Mouse (Mus musculus): ENCODE measurements around the gene Akna. TPM values are rescaled to one million over a fixed set of nuclear protein-coding genes. Genes with fewer than 3 reads are reported as not detected.
A peak's percentile ranks its signal among the peaks of the same experiment; 100 is the strongest.

Gene Akna
- total and polyA plus RNA-seq, 3 experiments = 6.5 to 37.5 (median 28.0) TPM

- Histone ChIP-seq H3K4me2 (ENCODE audit: insufficient read depth, low read depth, poor library complexity, severe bottlenecking) (peak overlapping the region; percentile 85), H3K36me3 (replicated peaks in 1 of 2; ENCODE audit: control insufficient read depth in 1 of 2, insufficient read depth in 1 of 2, low read length in 1 of 2) (peaks cover 51 to 57% of the 10 kb centered on the region in 2 experiments), H3K9me3 (replicated peaks; ENCODE audit: low read length) (peaks cover 11% of the 10 kb centered on the region), H3K4me3 (replicated peaks in 1 of 3; ENCODE audit: low read depth in 2 of 3, low read length in 2 of 3, poor library complexity in 1 of 3) (peak overlapping the region; percentile 14 to 69 (median 42)), H3K4me1 (ENCODE audit: control insufficient read depth in 1 of 2, insufficient read depth in 2 of 2) (peaks cover 33 to 78% of the 10 kb centered on the region in 2 experiments), H3K27ac (ENCODE audit: insufficient read depth, low read depth) (peak overlapping the region; percentile 95), H3K79me2 (replicated peaks; ENCODE audit: control insufficient read depth, extremely low read depth, insufficient read depth, poor library complexity, severe bottlenecking) (peaks cover 88% of the 10 kb centered on the region), H3K9ac (ENCODE audit: insufficient read depth, low read depth) (peak overlapping the region; percentile 70; the same call in 1 of the 2 replicates), H3K27me3 (replicated peaks) (no peaks in the 10 kb centered on the region)
- peak; percentile 88 for DNase-seq (ENCODE audit: extremely low read depth)
- TF ChIP-seq PAX5 (IDR thresholded peaks at IDR 0.05; ENCODE audit: low read length) (no peak), KAT2A (IDR thresholded peaks at IDR 0.05; ENCODE audit: insufficient replicate concordance, low read length) (no peak), SMC3 (IDR thresholded peaks at IDR 0.05; ENCODE audit: low read depth, low read length) (no peak), TBP (conservative IDR thresholded peaks at IDR 0.05; ENCODE audit: low read depth, low read length) (peak; percentile 71; the same call in 1 of the 2 replicates), MYC (IDR thresholded peaks at IDR 0.05; ENCODE audit: low read depth, low read length) (no peak), BHLHE40 (IDR thresholded peaks at IDR 0.05; ENCODE audit: low read depth, low read length) (peak; percentile 35; the same call in 1 of the 2 replicates), RCOR1 (conservative IDR thresholded peaks at IDR 0.05; ENCODE audit: low read depth, low read length) (0 out of 2 replicates have a peak, but pooled peaks have one; percentile 47), IRF4 (IDR thresholded peaks at IDR 0.05; ENCODE audit: low read depth, low read length) (peak; percentile 85), POLR2AphosphoS2 (IDR thresholded peaks at IDR 0.05; ENCODE audit: low read depth, low read length) (0 out of 2 replicates have a peak, but pooled peaks have one; percentile 48), UBTF (IDR thresholded peaks at IDR 0.05; ENCODE audit: low read depth, low read length) (no peak), HCFC1 (IDR thresholded peaks at IDR 0.05; ENCODE audit: low read depth, low read length) (no peak), MXI1 (IDR thresholded peaks at IDR 0.05; ENCODE audit: low read depth, low read length) (no peak), SIN3A (IDR thresholded peaks at IDR 0.05; ENCODE audit: low read length) (no peak), NRF1 (IDR thresholded peaks at IDR 0.05; ENCODE audit: low read depth, low read length) (no peak; the same call in 1 of the 2 replicates), NELFE (IDR thresholded peaks at IDR 0.05; ENCODE audit: low read depth, low read length) (peak; percentile 60; the same call in 1 of the 2 replicates), CHD2 (IDR thresholded peaks at IDR 0.05; ENCODE audit: low read length) (peak; percentile 17; the same call in 1 of the 2 replicates), ZNF384 (IDR thresholded peaks at IDR 0.05; ENCODE audit: low read depth, low read length) (peak; percentile 76), E2F4 (IDR thresholded peaks at IDR 0.05; ENCODE audit: insufficient replicate concordance, low read depth, low read length) (no peak), JUND (conservative IDR thresholded peaks at IDR 0.05; ENCODE audit: low read depth, low read length) (no peak), JUN (IDR thresholded peaks at IDR 0.05; ENCODE audit: insufficient read depth, low read depth, low read length) (no peak), ELF1 (IDR thresholded peaks at IDR 0.05; ENCODE audit: low read depth, low read length) (peak; percentile 57), GABPA (IDR thresholded peaks at IDR 0.05; ENCODE audit: insufficient replicate concordance, low read depth, low read length) (no peak), RAD21 (IDR thresholded peaks at IDR 0.05; ENCODE audit: low read depth, low read length) (no peak; the same call in 1 of the 2 replicates), CHD1 (IDR thresholded peaks at IDR 0.05; ENCODE audit: low read depth, low read length) (peak; percentile 42; the same call in 1 of the 2 replicates), CTCF (conservative IDR thresholded peaks at IDR 0.05 in 1 of 2, IDR thresholded peaks at IDR 0.05 in 1 of 2; ENCODE audit: low read depth in 2 of 2, low read length in 2 of 2) (no peak), TCF12 (IDR thresholded peaks at IDR 0.05; ENCODE audit: low read depth, low read length) (peak; percentile 66), MAFK (IDR thresholded peaks at IDR 0.05; ENCODE audit: insufficient replicate concordance, low read length) (no peak), EP300 (IDR thresholded peaks at IDR 0.05; ENCODE audit: low read length) (peak; percentile 74), POLR2A (IDR thresholded peaks at IDR 0.05; ENCODE audit: low read depth, low read length) (peak; percentile 66), USF1 (IDR thresholded peaks at IDR 0.05; ENCODE audit: low read depth, low read length) (no peak), MEF2A (IDR thresholded peaks at IDR 0.05; ENCODE audit: borderline replicate concordance, low read depth, low read length) (no peak), MAZ (IDR thresholded peaks at IDR 0.05; ENCODE audit: low read depth, low read length) (peak; percentile 90), ZC3H11A (IDR thresholded peaks at IDR 0.05; ENCODE audit: low read depth, low read length) (no peak), ZMIZ1 (IDR thresholded peaks at IDR 0.05; ENCODE audit: low read depth, low read length) (peak; percentile 78), MAX (IDR thresholded peaks at IDR 0.05; ENCODE audit: low read length) (peak; percentile 43; the same call in 1 of the 2 replicates), USF2 (conservative IDR thresholded peaks at IDR 0.05; ENCODE audit: low read depth, low read length) (no peak), ETS1 (conservative IDR thresholded peaks at IDR 0.05; ENCODE audit: low read depth, low read length) (peak; percentile 80; the same call in 1 of the 2 replicates), ZKSCAN1 (IDR thresholded peaks at IDR 0.05; ENCODE audit: borderline replicate concordance, low read depth, low read length) (no peak)
- dilution Hi-C loops (cut with MboI; ENCODE audit: extremely low pct_ligation_motif_present, extremely low pct_unique_long_range_greater_than_20kb, low sequenced_read_pairs) = no loop called here
- in situ Hi-C loops (cut with MboI; ENCODE audit: low pct_ligation_motif_present, low pct_unique_long_range_greater_than_20kb, low sequenced_read_pairs) = no loop called here
Observed at GRCm38 (mm10) chr4:63398854-63399609, 4.1 kb downstream of the Akna start.

Measured in CH12.LX (cell line).